Mouse (Mus musculus) embryonic facial prominence, embryonic 10.5 days (tissue): ENCODE results near the gene Ptchd4. TPM values are rescaled to one million over a fixed set of nuclear protein-coding genes. Genes with fewer than 3 reads are reported as not detected.

Experiments used
- DNase-seq: peaks from one replicate; pipeline ENCODE4 v3.0.0-alpha.2; 2017; ENCODE audit warnings: low spot score
- H3K27ac ChIP-seq: fragments of 300-500 bp; sonication (generic); replicated peaks from 2 replicates; pipeline ENCODE4 v1.5.1; 2016; ENCODE audit warnings: mild to moderate bottlenecking
- H3K27me3 ChIP-seq: fragments of 300-500 bp; sonication (generic); replicated peaks from 2 replicates; pipeline ENCODE4 v1.6.1; 2016; ENCODE audit warnings: low read depth, mild to moderate bottlenecking; ENCODE audit not compliant: poor library complexity, severe bottlenecking
- H3K36me3 ChIP-seq: fragments of 300-500 bp; sonication (generic); replicated peaks from 2 replicates; pipeline ENCODE4 v1.6.1; 2016; ENCODE audit warnings: mild to moderate bottlenecking, moderate library complexity
- H3K4me1 ChIP-seq: fragments of 300-500 bp; sonication (generic); 2 replicates; pipeline ENCODE4 v1.6.1; 2016
- H3K4me3 ChIP-seq: fragments of 300-500 bp; sonication (generic); 2 replicates; pipeline ENCODE4 v1.5.1; 2016; ENCODE audit warnings: mild to moderate bottlenecking, moderate library complexity
- H3K9me3 ChIP-seq: fragments of 300-500 bp; sonication (generic); 2 replicates; pipeline ENCODE4 v1.6.1; 2016; ENCODE audit warnings: mild to moderate bottlenecking
- WGBS: fragments of 180-500 bp; shearing (Covaris S2); methylation state at CpG from one replicate; pipeline ENCODE4 v1.1.7; 2016; 5-methylcytosine and 5-hydroxymethylcytosine counted together
- polyA plus RNA-seq: library from polyadenylated mRNA; unstranded; fragments of >200 nt; fragmentation: Nextera tagmentation; extraction: Ambion mirVana; gene quantifications from 2 replicates; pipeline ENCODE4 v1.2.1, GENCODE M21; 2016

Ptchd4 gene
- polyA plus RNA-seq, 1 experiment from 2014 or later = 1.2 TPM

DNA sequence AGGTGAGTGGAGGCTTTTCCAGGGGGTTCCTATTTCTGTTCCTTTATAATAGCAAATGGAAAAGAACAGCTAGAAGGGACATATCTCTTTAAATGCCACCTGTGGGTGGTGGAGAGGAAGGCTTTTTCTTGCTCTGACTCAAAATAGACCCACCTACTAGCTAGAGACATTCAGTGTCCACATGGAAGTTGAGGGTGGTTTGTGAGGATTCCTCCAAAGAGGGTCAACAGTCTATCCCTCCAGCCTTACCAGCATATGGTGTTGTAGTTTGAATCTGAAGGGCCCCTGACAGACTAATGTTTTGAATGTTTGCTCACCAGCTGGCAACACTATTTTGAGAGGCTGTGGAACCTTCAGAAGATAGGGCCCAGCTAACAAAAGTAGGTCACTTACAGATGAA, 147.0 kb downstream of the Ptchd4 start:
- H3K27me3 ChIP-seq = no peaks in the 10 kb centered on the region
- no peak overlapping the region for H3K4me3 ChIP-seq
- H3K4me1 ChIP-seq = no peaks in the 10 kb centered on the region
- no peak overlapping the region for H3K27ac ChIP-seq
- no peaks in the 10 kb centered on the region for H3K36me3 ChIP-seq
- no peak for DNase-seq
- H3K9me3 ChIP-seq = no peaks in the 10 kb centered on the region

- Histone ChIP-seq H3K4me1 (no peaks in the 10 kb centered on the region), H3K4me3 (no peak overlapping the region), H3K27me3 (no peaks in the 10 kb centered on the region), H3K27ac (no peak overlapping the region), H3K36me3 (no peaks in the 10 kb centered on the region), H3K9me3 (no peaks in the 10 kb centered on the region)
- no peak for DNase-seq
- WGBS = 86% methylated on average over 5 of the region's 5 CpGs
Observed at GRCm38 (mm10) chr17:42480173-42480991, 164.6 kb downstream of the Ptchd4 start.

GRCm38 (mm10) chr17:42509356-42510262, 193.9 kb downstream of the Ptchd4 start:
- Histone ChIP-seq H3K4me3 (no peak overlapping the region), H3K27ac (no peak overlapping the region)
- WGBS = 82% methylated on average over 9 of the region's 9 CpGs

GRCm38 (mm10) chr17:42530147-42530546, 214.4 kb downstream of the Ptchd4 start:
- Histone ChIP-seq H3K4me1 (no peaks in the 10 kb centered on the region), H3K4me3 (no peak overlapping the region), H3K27me3 (no peaks in the 10 kb centered on the region), H3K9me3 (no peaks in the 10 kb centered on the region), H3K36me3 (no peaks in the 10 kb centered on the region), H3K27ac (no peak overlapping the region)
- WGBS = 33% methylated on average over 5 of the region's 5 CpGs
- no peak for DNase-seq

More at GRCm38 (mm10) chr17:42509356-42510262, 193.9 kb downstream of the Ptchd4 start:
- Histone ChIP-seq H3K36me3 (no peaks in the 10 kb centered on the region), H3K9me3 (no peaks in the 10 kb centered on the region), H3K4me1 (no peaks in the 10 kb centered on the region), H3K27me3 (no peaks in the 10 kb centered on the region)
- no peak for DNase-seq

GRCm38 (mm10) chr17:42549578-42549977, 233.8 kb downstream of the Ptchd4 start:
- Histone ChIP-seq H3K9me3 (no peaks in the 10 kb centered on the region), H3K4me1 (no peaks in the 10 kb centered on the region), H3K36me3 (no peaks in the 10 kb centered on the region), H3K27ac (no peak overlapping the region), H3K4me3 (no peak overlapping the region), H3K27me3 (no peaks in the 10 kb centered on the region)
- no peak for DNase-seq
- WGBS = 84% methylated on average over 2 of the region's 2 CpGs
